Mouse (Mus musculus) CD4-positive, CD25-positive, alpha-beta regulatory T cell, adult 9 weeks (primary cell): ENCODE results near the gene Usp32. TPM values are rescaled to one million over a fixed set of nuclear protein-coding genes. Genes with fewer than 3 reads are reported as not detected.

ENCODE experiments used
- polyA plus RNA-seq: library from polyadenylated mRNA; unstranded; fragments of 100-300 nt; shearing (Covaris generic); gene quantifications from one replicate; pipeline ENCODE4 v1.2.1, GENCODE M21; 2017

Gene Usp32
- polyA plus RNA-seq, result 17.1 TPM

DNA sequence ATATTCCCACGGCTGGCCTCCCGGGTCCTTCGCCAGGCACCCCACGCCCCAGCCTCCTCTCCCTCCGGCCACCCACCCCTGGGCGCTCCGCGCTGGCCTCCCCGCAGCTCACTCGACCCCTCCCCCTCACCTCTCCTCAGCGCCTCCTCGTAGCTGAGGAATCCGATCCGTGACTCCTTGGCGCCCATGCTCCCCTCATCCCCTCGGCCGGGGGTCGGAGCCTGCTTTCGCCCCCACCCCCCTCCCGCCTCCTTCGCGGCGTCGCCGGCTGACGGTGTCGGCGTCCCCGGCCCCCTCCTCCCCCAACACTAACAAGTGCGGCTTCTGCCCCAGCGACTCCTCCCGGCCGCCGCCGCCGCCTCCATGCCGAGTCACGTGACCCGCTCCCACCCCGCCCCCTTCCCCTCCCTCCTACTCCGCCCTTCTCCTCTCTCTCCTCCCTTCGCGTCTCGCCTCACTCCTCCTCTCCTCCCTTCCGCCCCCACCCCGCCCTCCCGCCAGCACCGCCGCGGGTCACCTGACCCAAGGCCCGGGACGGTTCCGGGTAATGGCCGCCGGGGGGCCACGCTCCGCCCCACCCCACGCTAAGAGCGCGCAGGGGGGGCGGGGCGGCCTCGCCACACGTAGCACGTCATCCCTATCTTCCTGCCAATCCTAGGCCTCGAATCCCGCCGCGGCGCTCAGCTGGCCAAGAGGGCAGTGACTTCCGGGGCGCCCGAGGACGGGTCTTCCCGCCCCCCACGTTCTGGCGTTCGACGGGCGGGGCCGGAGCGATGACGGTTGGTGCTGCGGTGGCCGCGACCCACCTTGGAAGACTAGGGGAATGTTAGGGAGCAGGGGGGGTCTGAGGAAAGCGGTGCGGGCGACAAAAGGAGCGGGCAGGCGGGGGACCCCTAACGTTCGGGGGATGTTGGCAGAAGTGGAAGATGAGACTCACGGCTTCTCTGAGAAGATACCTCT lies at the start of gene Usp32:
Gene Usp32, minus strand, starts transcription at position 581 of the 960 bp plus-strand sequence.

DNA sequence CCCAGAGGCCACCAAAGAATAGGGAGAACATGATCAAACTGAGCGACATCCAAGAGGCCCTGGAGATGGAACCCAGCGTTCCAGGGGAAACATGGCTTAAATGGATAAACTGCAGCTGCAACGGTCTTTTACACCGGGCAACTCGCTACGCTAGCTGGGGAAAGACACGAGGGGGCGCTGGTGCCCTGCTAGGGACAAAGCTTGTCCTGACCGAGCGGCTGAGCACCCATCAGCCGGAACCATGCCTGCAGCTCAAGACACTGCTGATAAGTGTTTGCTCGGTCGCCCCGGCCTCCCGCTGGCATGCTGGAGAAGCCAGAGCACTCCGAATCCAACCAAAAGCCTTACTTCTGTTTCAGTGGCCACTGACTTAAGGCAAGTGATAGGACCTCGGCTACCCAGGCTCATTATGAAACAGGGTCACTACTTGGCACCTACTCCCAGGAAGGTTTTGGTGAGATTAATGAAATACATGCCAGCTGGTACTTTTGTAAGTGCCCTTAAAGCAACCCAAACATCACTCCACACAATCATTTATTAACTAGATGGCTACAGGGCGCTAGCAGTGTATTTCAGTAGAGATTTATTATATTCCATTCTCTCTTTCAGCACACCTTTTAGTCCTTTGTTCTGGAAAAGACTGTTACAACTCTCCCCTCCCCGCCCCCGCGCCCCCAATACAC lies 30.2 kb upstream of the Usp32 start, which contains the start of gene 1700125H20Rik:
Gene 1700125H20Rik, plus strand, starts transcription at position 347 of the 683 bp plus-strand sequence.

DNA sequence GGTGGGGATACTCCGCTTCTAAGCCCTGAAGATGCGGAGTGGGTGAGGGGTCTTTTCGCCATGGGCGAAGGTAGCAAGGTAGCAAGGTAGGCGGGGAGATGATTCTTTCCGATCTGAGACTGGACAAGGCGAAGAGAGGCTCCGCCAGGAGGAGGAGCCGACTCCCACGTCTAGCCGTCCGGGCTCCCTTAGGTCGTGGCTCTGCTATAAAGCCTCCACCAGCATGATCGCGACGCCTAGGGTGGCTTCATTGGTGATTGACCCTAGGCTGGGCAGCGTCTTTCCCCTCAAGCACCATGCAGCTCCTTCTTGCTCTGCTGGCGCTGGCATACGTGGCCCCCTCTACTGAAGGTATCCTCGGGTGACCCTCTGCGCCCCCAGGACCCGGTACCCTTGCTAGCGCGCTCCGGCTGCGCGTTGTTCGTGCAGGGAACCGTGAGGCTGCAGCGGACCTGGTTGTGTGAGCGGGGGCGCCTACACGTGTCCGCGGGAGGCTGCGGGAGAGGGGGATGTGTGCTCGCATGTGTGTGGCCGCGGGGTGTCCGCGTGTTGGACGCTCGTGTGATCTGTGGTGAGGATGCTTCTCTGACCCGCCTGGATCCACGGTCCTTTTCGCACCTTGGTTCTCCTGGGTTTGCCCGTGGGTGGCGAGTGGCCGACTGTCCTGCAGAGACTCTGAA lies 182.2 kb downstream of the Usp32 start, which contains the start of gene Car4:
Gene Car4, plus strand, starts transcription at position 196 of the 680 bp plus-strand sequence.

Other genes starting within 250 kb of the Usp32 start
- gene Znhit3, start 223.8 kb downstream of the Usp32 start, polyA plus RNA-seq, result 40.2 TPM
- gene Car4, start 182.4 kb downstream of the Usp32 start, polyA plus RNA-seq, result not detected
- gene 1700125H20Rik, start 30.2 kb upstream of the Usp32 start, polyA plus RNA-seq, result not detected
- gene Appbp2, start 95.0 kb upstream of the Usp32 start, polyA plus RNA-seq, result 13.3 TPM
- gene Ppm1d, start 171.1 kb upstream of the Usp32 start, polyA plus RNA-seq, result 2.4 TPM
- 64.5 TPM for gene Bcas3, start 213.0 kb upstream of the Usp32 start, polyA plus RNA-seq